Mouse (Mus musculus) CH12.LX (cell line): Measurements from ENCODE around the gene Perp. TPM values are rescaled to one million over a fixed set of nuclear protein-coding genes. Genes with fewer than 3 reads are reported as not detected.

Source experiments
- DNase-seq: peaks from one replicate; pipeline ENCODE4 v3.0.0-alpha.2; 2013; ENCODE audit errors: extremely low read depth
- H3K27ac ChIP-seq: 2 replicates; pipeline ENCODE4 v1.5.1; 2012; ENCODE audit warnings: low read depth, mild to moderate bottlenecking, control low read depth, moderate library complexity; ENCODE audit not compliant: insufficient read depth
- H3K27me3 ChIP-seq: replicated peaks from 2 replicates; pipeline ENCODE3; 2012; ENCODE audit warnings: inconsistent platforms
- H3K36me3 ChIP-seq, 2 experiments: replicated peaks in 1 of 2; 2 replicates each; pipeline versions ENCODE3 to v1.6.1; 2012; ENCODE audit warnings: inconsistent platforms in 1 of 2, low read length in 1 of 2, mild to moderate bottlenecking in 1 of 2, mixed read lengths in 1 of 2, moderate library complexity in 1 of 2; ENCODE audit not compliant: control insufficient read depth in 1 of 2, insufficient read depth in 1 of 2
- H3K4me1 ChIP-seq, 2 experiments: 2 replicates each; pipeline ENCODE4 v1.6.1; 2012; ENCODE audit warnings: inconsistent platforms in 1 of 2, moderate library complexity in 1 of 2; ENCODE audit not compliant: insufficient read depth in 2 of 2, control insufficient read depth in 1 of 2
- H3K4me2 ChIP-seq: 2 replicates; pipeline ENCODE4 v1.6.1; 2012; ENCODE audit warnings: low read depth, mild to moderate bottlenecking, control low read depth; ENCODE audit not compliant: poor library complexity, insufficient read depth, severe bottlenecking
- H3K4me3 ChIP-seq, 3 experiments: fragments of 150-350 bp in 1 of 3; sonication (generic) in 1 of 3; replicated peaks in 1 of 3; 2 replicates each; pipeline versions ENCODE3 to v1.5.1; 2011 to 2012; ENCODE audit warnings: low read depth in 2 of 3, low read length in 2 of 3, mild to moderate bottlenecking in 2 of 3, moderate library complexity in 2 of 3, control low read depth in 1 of 3, improper control_type of control experiment in 1 of 3, inconsistent platforms in 1 of 3, mixed read lengths in 1 of 3; ENCODE audit not compliant: poor library complexity in 1 of 3
- H3K79me2 ChIP-seq: replicated peaks from 2 replicates; pipeline ENCODE4 v1.6.1; 2012; ENCODE audit warnings: mild to moderate bottlenecking, moderate library complexity; ENCODE audit not compliant: control insufficient read depth, poor library complexity, insufficient read depth, severe bottlenecking; ENCODE audit errors: extremely low read depth
- H3K9ac ChIP-seq: 2 replicates; pipeline ENCODE4 v1.6.1; 2012; ENCODE audit warnings: low read depth, mild to moderate bottlenecking, control low read depth, moderate library complexity; ENCODE audit not compliant: insufficient read depth
- H3K9me3 ChIP-seq: replicated peaks from 2 replicates; pipeline ENCODE3; 2012; ENCODE audit warnings: low read length, inconsistent platforms, mixed read lengths
- BHLHE40 ChIP-seq: IDR thresholded peaks from 2 replicates; pipeline ENCODE4 v1.6.1; 2011; ENCODE audit warnings: mild to moderate bottlenecking, low read depth, low read length, improper control_type of control experiment
- ETS1 ChIP-seq: conservative IDR thresholded peaks from 2 replicates; pipeline ENCODE4 v1.6.1; 2012; ENCODE audit warnings: low read depth, mild to moderate bottlenecking, inconsistent platforms, low read length, improper control_type of control experiment, moderate library complexity
- IRF4 ChIP-seq: IDR thresholded peaks from 2 replicates; pipeline ENCODE4 v1.6.1; 2014; ENCODE audit warnings: low read depth, mild to moderate bottlenecking, inconsistent platforms, low read length, improper control_type of control experiment
- JUND ChIP-seq: conservative IDR thresholded peaks from 2 replicates; pipeline ENCODE4 v1.6.1; 2011; ENCODE audit warnings: low read depth, low read length, improper control_type of control experiment
- KAT2A ChIP-seq: IDR thresholded peaks from 2 replicates; pipeline ENCODE4 v1.6.1; 2012; ENCODE audit warnings: low read length, improper control_type of control experiment, inconsistent platforms; ENCODE audit not compliant: insufficient replicate concordance
- MAFK ChIP-seq: IDR thresholded peaks from 2 replicates; pipeline ENCODE4 v1.6.1; 2011; ENCODE audit warnings: low read length, improper control_type of control experiment; ENCODE audit not compliant: insufficient replicate concordance
- MAX ChIP-seq: IDR thresholded peaks from 2 replicates; pipeline ENCODE4 v1.6.1; 2011; ENCODE audit warnings: low read length, improper control_type of control experiment
- MAZ ChIP-seq: IDR thresholded peaks from 2 replicates; pipeline ENCODE4 v1.6.1; 2012; ENCODE audit warnings: low read depth, mild to moderate bottlenecking, inconsistent platforms, low read length, improper control_type of control experiment, moderate library complexity
- MEF2A ChIP-seq: IDR thresholded peaks from 2 replicates; pipeline ENCODE4 v1.6.1; 2014; ENCODE audit warnings: low read depth, mild to moderate bottlenecking, inconsistent platforms, low read length, improper control_type of control experiment, borderline replicate concordance
- MYC ChIP-seq: IDR thresholded peaks from 2 replicates; pipeline ENCODE4 v1.6.1; 2011; ENCODE audit warnings: low read depth, mild to moderate bottlenecking, improper control_type of control experiment, low read length
- NELFE ChIP-seq: IDR thresholded peaks from 2 replicates; pipeline ENCODE4 v1.6.1; 2011; ENCODE audit warnings: low read depth, low read length, improper control_type of control experiment
- NRF1 ChIP-seq: IDR thresholded peaks from 2 replicates; pipeline ENCODE4 v1.6.1; 2014; ENCODE audit warnings: low read depth, mild to moderate bottlenecking, inconsistent platforms, low read length, improper control_type of control experiment, moderate library complexity
- PAX5 ChIP-seq: IDR thresholded peaks from 2 replicates; pipeline ENCODE4 v1.6.1; 2012; ENCODE audit warnings: low read length, inconsistent platforms, mixed read lengths
- POLR2A ChIP-seq: IDR thresholded peaks from 2 replicates; pipeline ENCODE4 v1.6.1; 2011; ENCODE audit warnings: low read depth, mild to moderate bottlenecking, improper control_type of control experiment, low read length
- SMC3 ChIP-seq: IDR thresholded peaks from 2 replicates; pipeline ENCODE4 v1.6.1; 2011; ENCODE audit warnings: low read depth, low read length, improper control_type of control experiment
- UBTF ChIP-seq: IDR thresholded peaks from 2 replicates; pipeline ENCODE4 v1.6.1; 2012; ENCODE audit warnings: low read depth, mild to moderate bottlenecking, inconsistent platforms, low read length, improper control_type of control experiment, moderate library complexity
- USF1 ChIP-seq: IDR thresholded peaks from 2 replicates; pipeline ENCODE4 v1.6.1; 2014; ENCODE audit warnings: low read depth, mild to moderate bottlenecking, inconsistent platforms, low read length, improper control_type of control experiment
- USF2 ChIP-seq: conservative IDR thresholded peaks from 2 replicates; pipeline ENCODE4 v1.6.1; 2011; ENCODE audit warnings: low read depth, low read length, improper control_type of control experiment
- ZNF384 ChIP-seq: IDR thresholded peaks from 2 replicates; pipeline ENCODE4 v1.6.1; 2012; ENCODE audit warnings: low read depth, low read length, improper control_type of control experiment, inconsistent platforms
- dilution Hi-C: fragments of 300-500 bp; cut with MboI; formaldehyde crosslinking; loops from 2 replicates; pipeline ENCODE4 v1.14.3; 2020; ENCODE audit warnings: low sequenced_read_pairs; ENCODE audit not compliant: extremely low pct_unique_long_range_greater_than_20kb, extremely low pct_ligation_motif_present
- in situ Hi-C: fragments of 300-500 bp; cut with MboI; formaldehyde crosslinking; loops from 3 replicates; pipeline ENCODE4 v1.14.3; 2019; ENCODE audit warnings: low sequenced_read_pairs, low pct_ligation_motif_present, low pct_unique_long_range_greater_than_20kb, mixed read lengths
- polyA plus RNA-seq: library from polyadenylated mRNA; unstranded; fragments of >175 nt; gene quantifications from 2 replicates; pipeline ENCODE4 v1.2.1, GENCODE M21; 2012; ENCODE audit warnings: low read depth; ENCODE audit not compliant: insufficient read length
- total RNA-seq, 2 experiments: library from RNA; depleted of rRNA; stranded (reverse); fragments of 300-350 nt in 1 of 2; fragments of >200 nt in 1 of 2; gene quantifications; 2 replicates each; pipeline ENCODE4 v1.2.3; 2012 to 2014

Perp gene
- total and polyA plus RNA-seq, 3 experiments: 0.51 TPM; not detected in 2

DNA sequence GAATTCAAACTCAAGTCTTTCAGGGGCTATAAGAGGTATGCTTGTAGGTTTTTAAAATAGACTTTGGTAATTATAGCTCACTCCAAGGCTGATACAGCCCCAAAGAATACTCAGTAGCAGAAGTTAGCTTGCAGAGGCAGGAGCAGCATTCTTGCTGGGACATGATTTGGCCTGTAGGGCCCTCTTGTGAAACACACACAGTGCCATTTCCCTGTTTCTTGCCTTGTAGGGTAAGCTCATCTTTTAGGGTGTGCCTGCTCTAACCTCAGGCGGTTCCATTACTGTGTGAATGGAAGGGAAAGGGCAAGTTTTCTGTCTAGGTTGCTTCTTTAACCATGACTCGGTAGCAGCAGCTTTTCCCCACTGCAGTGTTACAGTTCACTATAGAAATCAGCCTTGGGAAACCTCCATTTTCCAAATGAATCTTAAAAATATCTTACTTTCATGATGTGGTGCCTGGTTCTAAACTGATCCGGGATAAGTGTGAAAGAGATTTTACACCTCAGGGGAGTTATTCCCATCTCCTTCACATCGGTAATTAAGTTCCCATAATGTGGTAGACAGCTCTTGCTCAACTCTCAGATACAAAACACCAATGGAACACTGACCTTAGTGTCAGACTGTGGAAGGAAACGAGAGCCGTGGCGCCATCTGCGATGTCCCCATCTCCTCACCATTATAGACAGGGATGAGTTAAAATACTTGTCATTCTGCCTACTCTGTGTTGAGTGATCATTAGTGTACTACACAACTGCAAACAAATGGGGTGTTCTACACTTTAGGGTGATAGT lies 1.8 kb downstream of the Perp start:
- Histone ChIP-seq H3K9ac (no peak overlapping the region), H3K4me2 (no peak overlapping the region), H3K27me3 (no peaks in the 10 kb centered on the region), H3K4me3 (no peak overlapping the region), H3K36me3 (no peaks in the 10 kb centered on the region)
- dilution Hi-C loops: no loop called here
- no peak for TF ChIP-seq JUND
- no peak for TF ChIP-seq IRF4
- no peak for TF ChIP-seq BHLHE40
- TF ChIP-seq NELFE: no peak
- no peak for TF ChIP-seq PAX5
- no peak for TF ChIP-seq MAZ
- no peak for TF ChIP-seq MYC
- TF ChIP-seq USF2: no peak
- TF ChIP-seq UBTF: no peak
- TF ChIP-seq MEF2A: no peak
- TF ChIP-seq MAX: no peak
- no peak for TF ChIP-seq ETS1
- no peak for TF ChIP-seq ZNF384
- no peak for TF ChIP-seq KAT2A
- TF ChIP-seq SMC3: no peak
- no peak for TF ChIP-seq NRF1
- TF ChIP-seq USF1: no peak
- TF ChIP-seq, all 38 proteins: peak for 0
- H3K27ac ChIP-seq: no peak overlapping the region
- H3K9me3 ChIP-seq: no peaks in the 10 kb centered on the region
- in situ Hi-C loops: no loop called here
- no peak for DNase-seq
- H3K79me2 ChIP-seq: no peaks in the 10 kb centered on the region
- H3K4me1 ChIP-seq: no peaks in the 10 kb centered on the region

DNA sequence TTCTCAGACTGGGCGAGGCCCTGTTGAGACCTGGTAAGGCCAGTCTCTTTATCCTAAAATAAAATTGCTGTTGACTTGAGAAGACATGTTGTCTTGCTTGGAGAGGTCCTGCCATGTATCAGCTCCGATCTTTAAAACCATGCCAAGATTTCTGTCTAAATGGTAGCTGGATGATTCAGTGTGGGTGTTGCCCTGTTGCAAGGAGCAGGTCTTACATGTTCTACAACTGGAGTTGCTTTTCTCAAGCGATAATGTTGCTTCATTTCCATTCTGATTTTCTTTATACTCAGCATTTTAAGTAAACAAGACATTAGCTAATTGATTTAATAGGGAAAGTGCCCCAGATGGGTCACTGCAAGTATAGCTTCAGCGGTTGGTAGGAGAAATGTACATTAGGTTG lies 5.4 kb downstream of the Perp start:
- Histone ChIP-seq H3K27me3 (no peaks in the 10 kb centered on the region), H3K79me2 (no peaks in the 10 kb centered on the region), H3K9me3 (no peaks in the 10 kb centered on the region), H3K4me1 (no peaks in the 10 kb centered on the region), H3K36me3 (no peaks in the 10 kb centered on the region), H3K27ac (no peak overlapping the region), H3K9ac (no peak overlapping the region), H3K4me2 (no peak overlapping the region), H3K4me3 (no peak overlapping the region)
- TF ChIP-seq POLR2A (no peak), MAFK (no peak)
- DNase-seq: no peak
- in situ Hi-C loops: no loop called here
- dilution Hi-C loops: no loop called here
